Mouse (Mus musculus): ENCODE measurements around the gene Rhbdd2.
"Not testable (repeated sequence)": the region's sequence is repeated elsewhere in the genome, so short reads cannot be mapped to it uniquely, and the experiment has no call there.

Rhbdd2 gene

GRCm38 (mm10) chr5:135632117-135632796, at the start of gene Rhbdd2:
Gene Rhbdd2 (plus strand): TSS chr5:135632618.
- DNase-seq (ENCODE audit: extremely low read depth, low read depth, low spot score): peak; percentile 45

GRCm38 (mm10) chr5:135585691-135586090, 46.7 kb upstream of the Rhbdd2 start:
- no peak for DNase-seq (ENCODE audit: extremely low read depth, low read depth, low spot score)

DNA sequence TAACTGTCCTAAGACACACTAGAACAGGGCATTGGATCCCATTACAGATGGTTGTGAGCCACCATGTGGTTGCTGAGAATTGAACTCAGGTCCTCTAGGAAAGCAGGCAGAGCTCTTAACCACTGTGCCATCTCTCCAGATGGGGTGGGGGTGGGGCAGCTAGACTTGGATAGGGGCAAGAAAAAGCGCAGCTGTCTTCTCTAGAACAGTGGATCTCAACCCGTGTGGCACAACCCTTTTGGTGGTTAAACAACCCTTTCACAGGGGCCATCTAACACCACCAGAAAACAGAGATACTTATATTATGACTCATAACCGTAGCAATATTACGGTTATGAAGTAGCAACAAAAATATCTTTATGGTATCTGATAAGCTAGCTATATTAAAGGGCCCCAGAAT, 44.7 kb upstream of the Rhbdd2 start:
- no peak for DNase-seq (ENCODE audit: extremely low read depth, low read depth, low spot score)

- DNase-seq (ENCODE audit: extremely low read depth, low read depth, low spot score): no peak
Observed at GRCm38 (mm10) chr5:135589996-135590784, 42.2 kb upstream of the Rhbdd2 start.

DNA sequence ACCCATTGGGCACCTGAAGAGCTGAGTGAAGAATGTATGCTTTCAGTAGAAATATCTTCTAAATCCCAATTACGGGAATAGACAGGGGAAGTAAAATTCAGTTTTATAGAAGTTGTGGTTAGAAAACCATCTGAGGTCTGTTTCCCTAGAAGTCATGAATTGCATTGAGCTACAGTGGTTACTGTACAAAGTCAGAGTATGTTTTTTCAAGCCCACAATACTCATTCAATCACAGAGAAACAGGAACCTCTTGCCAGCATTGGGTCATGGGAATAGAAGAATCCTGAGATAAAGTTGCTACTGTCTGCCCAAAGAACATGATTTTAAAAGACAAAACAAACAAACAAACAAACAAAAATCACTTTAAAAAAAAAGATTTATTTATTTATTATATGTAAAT, 27.8 kb upstream of the Rhbdd2 start:
- DNase-seq (ENCODE audit: extremely low read depth, low read depth, low spot score): not testable (repeated sequence)

- not testable (repeated sequence) for DNase-seq (ENCODE audit: extremely low read depth, low read depth, low spot score)
Observed at GRCm38 (mm10) chr5:135606717-135607116, 25.7 kb upstream of the Rhbdd2 start.

DNA sequence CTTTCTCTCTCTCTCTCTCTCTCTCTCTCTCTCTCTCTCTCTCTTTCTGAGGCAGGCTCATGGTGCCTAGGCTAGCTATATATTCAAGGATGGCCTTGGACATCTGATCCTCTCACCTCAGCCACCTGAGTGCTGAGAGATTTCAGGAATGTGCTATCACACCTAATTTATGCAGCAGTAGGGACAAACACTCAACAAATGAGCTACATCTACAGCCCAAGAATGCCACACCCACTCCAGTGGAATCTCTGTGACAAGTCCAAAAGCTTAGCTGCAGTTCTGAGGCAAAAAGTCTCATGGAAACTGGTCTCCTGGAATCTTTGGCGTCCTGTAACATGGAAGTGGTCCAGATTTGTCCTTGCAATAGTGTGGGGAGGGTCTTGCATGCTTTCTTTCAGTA, 24.8 kb upstream of the Rhbdd2 start:
- DNase-seq (ENCODE audit: extremely low read depth, low read depth, low spot score): no peak

- DNase-seq (ENCODE audit: extremely low read depth, low read depth, low spot score): no peak
Observed at GRCm38 (mm10) chr5:135609794-135610193, 22.6 kb upstream of the Rhbdd2 start.

DNA sequence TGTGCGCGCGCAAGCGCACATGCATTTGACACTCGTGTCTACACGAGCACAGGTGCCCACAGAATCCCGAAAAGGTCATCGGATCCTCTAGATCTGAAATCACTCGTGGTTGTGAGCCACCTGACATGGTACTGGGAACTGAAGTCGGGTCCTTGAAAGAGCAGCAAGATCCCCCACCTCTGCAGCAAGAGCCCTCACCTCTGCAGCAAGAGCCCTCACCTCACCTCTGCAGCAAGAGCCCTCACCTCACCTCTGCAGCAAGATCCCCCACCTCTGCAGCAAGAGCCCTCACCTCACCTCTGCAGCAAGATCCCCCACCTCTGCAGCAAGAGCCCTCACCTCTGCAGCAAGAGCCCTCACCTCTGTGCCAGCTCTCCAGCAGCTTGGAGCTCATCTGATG, 12.7 kb upstream of the Rhbdd2 start:
- DNase-seq (ENCODE audit: extremely low read depth, low read depth, low spot score): not testable (repeated sequence)

DNA sequence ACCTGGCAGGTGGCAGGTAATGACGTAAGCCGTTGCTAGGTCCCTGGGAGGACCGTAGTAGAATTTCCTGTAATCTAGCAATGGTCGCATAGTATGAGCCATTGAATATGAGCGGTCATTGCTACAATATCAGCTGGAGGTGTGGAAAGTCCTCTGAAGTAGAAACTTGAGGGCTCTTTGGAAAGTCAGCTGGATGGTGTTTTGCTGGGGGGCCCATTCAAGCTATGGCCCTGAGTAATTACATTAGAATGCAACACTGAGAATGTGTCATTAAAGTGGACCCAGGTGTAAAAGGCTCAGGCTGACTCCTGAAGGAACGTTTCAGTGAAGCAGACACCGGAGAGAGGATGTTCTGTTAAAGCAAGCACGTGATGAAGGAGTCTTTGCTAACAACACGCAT, 11.9 kb upstream of the Rhbdd2 start:
- DNase-seq (ENCODE audit: extremely low read depth, low read depth, low spot score): no peak

DNA sequence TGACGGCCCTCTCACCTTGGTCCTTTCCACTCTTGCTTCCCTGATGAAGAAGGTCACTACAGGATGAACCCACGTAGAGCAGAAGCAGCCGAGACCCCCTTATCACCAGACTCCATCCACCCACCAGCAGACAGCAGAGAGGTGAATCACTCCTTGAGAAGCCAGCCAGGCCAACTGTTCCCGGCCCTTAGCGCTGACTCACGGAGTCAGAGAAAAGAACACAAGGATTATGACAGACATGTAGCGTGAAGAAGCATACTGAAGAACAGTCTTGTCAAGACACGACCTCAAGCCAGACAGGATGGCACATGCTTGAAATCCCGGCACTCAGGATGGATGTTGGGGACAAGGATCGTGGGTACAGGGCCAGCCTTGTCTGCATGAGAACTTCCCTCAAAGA, 10.7 kb upstream of the Rhbdd2 start:
- DNase-seq (ENCODE audit: extremely low read depth, low read depth, low spot score): peak; percentile 78

GRCm38 (mm10) chr5:135623006-135623563, 9.3 kb upstream of the Rhbdd2 start:
- no peak for DNase-seq (ENCODE audit: extremely low read depth, low read depth, low spot score)

GRCm38 (mm10) chr5:135628916-135629315, 3.5 kb upstream of the Rhbdd2 start:
- DNase-seq (ENCODE audit: extremely low read depth, low read depth, low spot score): no peak

DNA sequence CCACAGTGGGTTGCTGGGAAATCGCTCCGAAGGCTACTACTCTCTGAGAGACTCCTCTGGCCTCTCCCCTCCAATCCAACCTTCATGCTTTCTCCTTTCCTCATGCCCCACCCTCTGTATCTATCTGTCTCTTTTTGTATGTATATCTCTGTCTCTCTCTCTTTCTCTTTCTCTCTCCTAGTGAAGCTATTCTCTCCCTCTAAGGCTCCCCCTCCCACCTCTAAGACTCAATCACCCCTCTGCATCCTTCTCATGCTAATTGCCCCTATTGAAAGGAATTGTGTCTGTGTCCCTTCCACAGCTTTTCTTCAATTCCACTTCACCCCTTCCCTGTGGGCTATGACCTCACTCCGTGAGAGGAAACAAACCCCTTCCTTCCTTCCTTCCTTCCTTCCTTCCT, 3.0 kb upstream of the Rhbdd2 start:
- DNase-seq (ENCODE audit: extremely low read depth, low read depth, low spot score): no peak

- DNase-seq (ENCODE audit: extremely low read depth, low read depth, low spot score): no peak
Observed at GRCm38 (mm10) chr5:135630598-135630997, 1.8 kb upstream of the Rhbdd2 start.

- DNase-seq (ENCODE audit: extremely low read depth, low read depth, low spot score): no peak
Observed at GRCm38 (mm10) chr5:135632797-135633144, 353 bp downstream of the Rhbdd2 start.

DNA sequence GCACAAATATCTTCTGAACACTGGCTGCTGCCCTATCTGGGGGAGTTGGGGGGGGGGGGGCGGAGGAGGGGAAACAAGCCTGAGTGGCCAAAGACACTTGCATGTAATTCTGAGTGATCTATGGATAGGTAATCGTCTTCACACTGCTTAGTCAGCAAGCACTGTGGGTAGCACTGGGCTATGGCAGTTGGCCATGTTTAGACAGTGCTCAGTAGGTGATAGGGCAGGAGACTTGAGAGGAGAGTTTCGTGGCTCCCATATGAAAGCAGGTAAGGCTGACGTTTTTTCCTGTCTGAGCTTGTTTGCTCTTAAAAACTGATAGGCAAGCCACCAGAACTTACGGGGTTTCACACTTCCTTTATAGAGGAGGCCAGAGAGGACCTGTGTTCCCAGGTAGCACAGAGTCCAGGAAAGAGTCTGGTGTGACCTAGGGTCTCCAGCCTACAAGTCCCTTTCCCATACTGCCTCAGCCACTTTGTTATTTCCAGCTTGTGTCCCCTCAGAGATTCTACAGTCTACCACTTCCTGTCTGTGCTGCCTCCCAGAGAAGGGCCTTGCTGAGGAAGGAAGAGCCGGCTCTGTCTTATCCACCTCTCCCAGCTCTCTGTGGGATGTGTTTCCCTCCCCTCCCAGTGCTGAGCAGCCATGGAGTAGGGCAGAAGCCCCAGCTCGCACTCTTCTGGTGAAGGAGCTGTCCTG, 7.5 kb downstream of the Rhbdd2 start:
- peak; percentile 80 for DNase-seq (ENCODE audit: extremely low read depth, low read depth, low spot score)

- DNase-seq (ENCODE audit: extremely low read depth, low read depth, low spot score): peak; percentile 51
Observed at GRCm38 (mm10) chr5:135640459-135640789, 8.0 kb downstream of the Rhbdd2 start.

- DNase-seq (ENCODE audit: extremely low read depth, low read depth, low spot score): no peak
Observed at GRCm38 (mm10) chr5:135641028-135641427, 8.6 kb downstream of the Rhbdd2 start.

DNA sequence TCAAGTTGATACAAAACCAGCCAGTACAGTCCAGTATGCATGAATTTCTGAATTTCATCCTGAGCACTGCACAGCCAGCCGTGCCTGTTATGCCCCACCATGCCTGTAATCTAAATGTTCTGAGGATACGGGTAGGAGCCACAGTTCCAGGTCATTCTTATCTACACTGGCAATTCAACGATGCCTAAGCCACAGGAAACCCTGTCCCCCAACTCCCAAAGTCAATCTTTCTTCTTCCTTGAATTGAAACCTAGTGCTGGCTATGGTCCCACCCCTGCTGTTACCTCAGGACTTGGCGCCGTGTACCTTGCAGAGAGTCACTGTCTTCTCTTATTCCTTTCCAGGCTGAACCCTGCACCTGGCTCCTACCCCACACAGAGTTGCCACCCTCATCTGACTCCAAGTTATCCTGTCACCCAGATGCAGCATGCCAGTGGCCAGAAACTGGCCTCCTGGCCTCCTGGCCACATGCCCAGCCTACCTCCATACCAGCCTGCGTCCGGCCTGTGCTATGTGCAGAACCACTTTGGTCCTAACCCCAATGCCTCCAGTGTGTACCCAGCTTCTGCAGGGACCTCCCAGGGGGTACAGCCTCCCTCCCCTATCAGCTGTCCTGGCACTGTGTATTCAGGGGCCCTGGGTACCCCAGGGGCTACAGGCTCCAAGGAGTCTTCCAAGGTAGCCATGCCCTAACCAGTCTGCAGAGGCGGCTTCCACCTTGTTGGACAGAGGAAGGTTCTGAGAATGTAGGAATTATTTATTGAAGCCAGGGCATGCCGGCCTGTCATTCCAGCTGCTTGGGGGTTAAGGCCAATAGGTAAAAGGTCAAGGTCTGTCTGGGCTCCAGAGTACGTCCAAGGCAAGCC, 10.5 kb downstream of the Rhbdd2 start:
- DNase-seq (ENCODE audit: extremely low read depth, low read depth, low spot score): no peak

DNA sequence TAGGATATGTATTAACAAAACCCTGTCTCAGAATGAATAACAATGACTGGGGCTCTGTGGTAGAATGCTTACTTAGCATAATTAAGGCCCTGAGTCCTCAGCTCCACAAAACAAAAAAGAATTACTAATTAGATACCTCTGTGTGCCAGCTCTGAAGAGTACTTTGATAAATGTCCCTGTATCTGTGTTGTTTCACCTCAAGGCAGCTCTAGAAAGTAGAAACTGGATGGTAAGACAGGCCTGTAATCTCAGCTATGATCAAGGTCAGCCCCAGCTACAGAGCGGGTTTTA, 11.1 kb downstream of the Rhbdd2 start:
- DNase-seq (ENCODE audit: extremely low read depth, low read depth, low spot score): no peak

All from fat pad, adult 2 months (tissue).